Mouse (Mus musculus) ES-E14 (cell line): ENCODE data around the gene Dhx40. TPM values are rescaled to one million over a fixed set of nuclear protein-coding genes. Genes with fewer than 3 reads are reported as not detected.
"Not testable (repeated sequence)": the region's sequence is repeated elsewhere in the genome, so short reads cannot be mapped to it uniquely, and the experiment has no call there.

Source experiments
- DNase-seq: peaks from one replicate; pipeline ENCODE4 v3.0.0-alpha.2; 2013; ENCODE audit warnings: low read depth, low spot score
- H3K27ac ChIP-seq: 2 replicates; pipeline ENCODE4 v1.5.1; 2012; ENCODE audit warnings: low read depth, mild to moderate bottlenecking, low read length, moderate library complexity, mixed read lengths; ENCODE audit not compliant: poor library complexity, insufficient read depth, severe bottlenecking
- H3K36me3 ChIP-seq: 2 replicates; pipeline ENCODE4 v1.6.1; 2012; ENCODE audit warnings: mild to moderate bottlenecking, low read length, moderate library complexity, mixed read lengths; ENCODE audit not compliant: control insufficient read depth, poor library complexity, insufficient read depth, severe bottlenecking
- H3K4me1 ChIP-seq, 2 experiments: fragments of 150-350 bp in 1 of 2; sonication (generic) in 1 of 2; 2 replicates each; pipeline ENCODE4 v1.6.1; 2012; ENCODE audit warnings: low read length in 2 of 2, mild to moderate bottlenecking in 1 of 2, mixed read lengths in 1 of 2; ENCODE audit not compliant: control insufficient read depth in 2 of 2, insufficient read depth in 2 of 2, poor library complexity in 1 of 2
- H3K4me3 ChIP-seq, 2 experiments: fragments of 150-350 bp in 1 of 2; sonication (generic) in 1 of 2; 2 replicates each; pipeline ENCODE4 v1.5.1; 2012; ENCODE audit warnings: low read length in 2 of 2, low read depth in 1 of 2, mild to moderate bottlenecking in 1 of 2, mixed read lengths in 1 of 2; ENCODE audit not compliant: insufficient read depth in 1 of 2, poor library complexity in 1 of 2, severe bottlenecking in 1 of 2
- H3K9ac ChIP-seq: 2 replicates; pipeline ENCODE4 v1.6.1; 2012; ENCODE audit warnings: low read depth, mild to moderate bottlenecking, low read length, mixed read lengths; ENCODE audit not compliant: poor library complexity, insufficient read depth, severe bottlenecking
- H3K9me3 ChIP-seq: fragments of 150-350 bp; sonication (generic); 2 replicates; pipeline ENCODE4 v1.6.1; 2012; ENCODE audit warnings: low read depth, mild to moderate bottlenecking, low read length; ENCODE audit not compliant: control insufficient read depth, insufficient read depth
- CHD2 ChIP-seq: IDR thresholded peaks from 2 replicates; pipeline ENCODE4 v1.6.1; 2014; ENCODE audit warnings: mild to moderate bottlenecking, low read depth, low read length, inconsistent platforms
- HCFC1 ChIP-seq: IDR thresholded peaks from 2 replicates; pipeline ENCODE4 v1.6.1; 2012; ENCODE audit warnings: low read length, inconsistent platforms, borderline replicate concordance; ENCODE audit not compliant: insufficient read depth
- MAFK ChIP-seq: IDR thresholded peaks from 2 replicates; pipeline ENCODE4 v1.6.1; 2014; ENCODE audit warnings: mild to moderate bottlenecking, low read depth, low read length, inconsistent platforms; ENCODE audit not compliant: insufficient read depth
- ZC3H11A ChIP-seq: IDR thresholded peaks from 2 replicates; pipeline ENCODE4 v1.6.1; 2012; ENCODE audit warnings: low read depth, mild to moderate bottlenecking, inconsistent platforms, low read length, borderline replicate concordance
- ZNF384 ChIP-seq: IDR thresholded peaks from 2 replicates; pipeline ENCODE4 v1.6.1; 2012; ENCODE audit warnings: low read depth, low read length, inconsistent platforms
- in situ Hi-C, 2 experiments: fragments of 600-800 bp; cut with MboI; formaldehyde crosslinking; loops; one replicate each; pipeline ENCODE4 v1.15.1; 2025; ENCODE audit warnings: low sequenced_read_pairs in 2 of 2, inconsistent platforms in 1 of 2; ENCODE audit not compliant: unreplicated experiment in 2 of 2
- total RNA-seq: library from RNA; depleted of rRNA; stranded (reverse); fragments of 300-350 nt; gene quantifications from 2 replicates; pipeline ENCODE4 v1.2.3, GENCODE M21; 2012

Gene Dhx40
- total RNA-seq, 1 experiment = 24.5 TPM

- no peak overlapping the region for H3K4me3 ChIP-seq
- no peak overlapping the region for H3K27ac ChIP-seq
- no peak for DNase-seq
- H3K9me3 ChIP-seq = no peaks in the 10 kb centered on the region
- peaks cover 3% of the 10 kb centered on the region; the same call in 1 of the 2 replicates for H3K36me3 ChIP-seq
- H3K9ac ChIP-seq = no peak overlapping the region
- H3K4me1 ChIP-seq = no peaks in the 10 kb centered on the region
- TF ChIP-seq ZNF384 (no peak), HCFC1 (no peak), CHD2 (no peak), ZC3H11A (no peak), MAFK (no peak)
- in situ Hi-C loops = no loop called here
Observed at GRCm38 (mm10) chr11:86785767-86786166, 21.8 kb downstream of the Dhx40 start.

GRCm38 (mm10) chr11:86769884-86770283 lies 37.7 kb downstream of the Dhx40 start:
- TF ChIP-seq MAFK (no peak), ZNF384 (no peak), CHD2 (no peak), ZC3H11A (no peak), HCFC1 (no peak)
- no peaks in the 10 kb centered on the region for H3K4me1 ChIP-seq
- H3K9me3 ChIP-seq = no peaks in the 10 kb centered on the region
- H3K9ac ChIP-seq = no peak overlapping the region
- in situ Hi-C loops = no loop called here
- peaks cover 3% of the 10 kb centered on the region for H3K36me3 ChIP-seq
- H3K4me3 ChIP-seq = no peak overlapping the region
- no peak for DNase-seq
- H3K27ac ChIP-seq = no peak overlapping the region

DNA sequence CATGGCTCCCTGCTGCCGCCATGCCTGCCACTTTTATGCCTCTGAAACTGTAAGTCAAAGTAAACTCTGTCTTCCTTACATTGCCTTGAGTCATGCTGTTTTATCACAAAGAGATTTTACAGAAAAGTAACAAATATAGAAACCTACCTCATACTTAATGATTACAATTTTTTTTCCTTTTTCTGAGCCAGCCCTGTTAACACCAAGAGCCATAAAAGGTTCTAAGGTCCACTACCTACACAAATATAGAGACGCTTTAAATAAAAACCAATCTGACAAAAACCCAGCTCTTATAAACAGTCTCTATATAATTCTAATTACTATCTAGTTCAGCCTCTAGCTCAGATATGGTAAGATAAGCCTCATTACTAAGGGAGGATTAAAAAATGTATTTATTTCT lies 43.0 kb downstream of the Dhx40 start:
- in situ Hi-C loops = no loop called here

GRCm38 (mm10) chr11:86763127-86763526 lies 44.4 kb downstream of the Dhx40 start:
- H3K9ac ChIP-seq, H3K4me1 ChIP-seq, in situ Hi-C loops, H3K4me3 ChIP-seq, H3K9me3 ChIP-seq, DNase-seq, H3K36me3 ChIP-seq, H3K27ac ChIP-seq: not testable (repeated sequence)

More for the DNA sequence above, 43.0 kb downstream of the Dhx40 start:
- Histone ChIP-seq H3K4me1 (no peaks in the 10 kb centered on the region), H3K9me3 (no peaks in the 10 kb centered on the region), H3K4me3 (no peak overlapping the region), H3K36me3 (no peaks in the 10 kb centered on the region), H3K9ac (no peak overlapping the region), H3K27ac (no peak overlapping the region)
- no peak for TF ChIP-seq ZC3H11A
- no peak for TF ChIP-seq MAFK
- TF ChIP-seq CHD2 = no peak
- TF ChIP-seq ZNF384 = no peak
- no peak for TF ChIP-seq HCFC1
- no peak for DNase-seq

GRCm38 (mm10) chr11:86760357-86760756 lies 47.2 kb downstream of the Dhx40 start:
- H3K36me3 ChIP-seq = no peaks in the 10 kb centered on the region
- no peak overlapping the region for H3K4me3 ChIP-seq
- in situ Hi-C loops = no loop called here
- H3K9ac ChIP-seq = no peak overlapping the region
- peaks cover 0 to 6% of the 10 kb centered on the region in 2 experiments; a peak in 3 of 4 replicates for H3K4me1 ChIP-seq
- no peak overlapping the region for H3K27ac ChIP-seq
- H3K9me3 ChIP-seq = no peaks in the 10 kb centered on the region
- TF ChIP-seq HCFC1 (no peak), MAFK (no peak), ZNF384 (no peak), ZC3H11A (no peak), CHD2 (no peak)
- DNase-seq = no peak
